Mouse (Mus musculus) B cell, adult 2 months (primary cell): ENCODE measurements at regions not wholly inside any gene's neighbourhood (a gene's known extent, or its start where the extent isn't known, plus 50 kb on each side); places are given as distances from the start of the nearest gene placed in this dataset.

ENCODE experiments used
- DNase-seq, 2 experiments: peaks; one replicate each; pipeline ENCODE4 v3.0.0; 2022

GRCm38 (mm10) chr17:84890871-84891599 is 65.5 kb upstream of the Ppm1b start:
- DNase-seq: no peak

GRCm38 (mm10) chr17:84893273-84894033 is 63.1 kb upstream of the Ppm1b start:
- no peak for DNase-seq

GRCm38 (mm10) chr17:84895526-84895925 is 61.0 kb upstream of the Ppm1b start:
- no peak for DNase-seq

GRCm38 (mm10) chr17:84896572-84896971 is 60.0 kb upstream of the Ppm1b start:
- no peak for DNase-seq

GRCm38 (mm10) chr17:84898407-84898806 is 58.1 kb upstream of the Ppm1b start:
- DNase-seq: no peak

- DNase-seq: no peak
These were observed 52.8 kb upstream of the Ppm1b start for GRCm38 (mm10) chr17:84903625-84904337.
